Mouse (Mus musculus) intestine, embryonic 14.5 days (tissue): Measurements from ENCODE around the gene Tcf7l2. TPM values are rescaled to one million over a fixed set of nuclear protein-coding genes. Genes with fewer than 3 reads are reported as not detected.

Experiments
- ATAC-seq: fragments of 200-750 bp; cut with Nextera tagmentation; replicated peaks from 2 replicates; pipeline ENCODE4 v1.8.0; 2017; ENCODE audit warnings: low read depth, moderate number of reproducible peaks, moderate TSS enrichment, moderate library complexity; ENCODE audit not compliant: low FRiP score, low TSS enrichment
- DNase-seq: peaks from one replicate; pipeline ENCODE4 v3.0.0-alpha.2; 2018; ENCODE audit warnings: low spot score
- H3K27ac ChIP-seq: fragments of 300-500 bp; sonication (generic); 2 replicates; pipeline ENCODE4 v1.5.1; 2014; ENCODE audit warnings: low read depth, mild to moderate bottlenecking, control low read depth
- H3K27me3 ChIP-seq: fragments of 300-500 bp; sonication (generic); replicated peaks from 2 replicates; pipeline ENCODE4 v1.6.1; 2014; ENCODE audit warnings: low read length, control low read depth; ENCODE audit not compliant: control insufficient read depth, insufficient read depth
- H3K36me3 ChIP-seq: fragments of 300-500 bp; sonication (generic); 2 replicates; pipeline ENCODE4 v1.6.1; 2014; ENCODE audit warnings: low read length, control low read depth; ENCODE audit not compliant: control insufficient read depth, insufficient read depth
- H3K4me1 ChIP-seq: fragments of 300-500 bp; sonication (generic); replicated peaks from 2 replicates; pipeline ENCODE4 v1.6.1; 2014; ENCODE audit warnings: low read length, control low read depth, mixed read lengths; ENCODE audit not compliant: control insufficient read depth, insufficient read depth
- H3K4me2 ChIP-seq: fragments of 300-500 bp; sonication (generic); 2 replicates; pipeline ENCODE4 v1.6.1; 2014; ENCODE audit warnings: low read length
- H3K4me3 ChIP-seq: fragments of 300-500 bp; sonication (generic); 2 replicates; pipeline ENCODE4 v1.5.1; 2014; ENCODE audit warnings: low read depth, low read length, control low read depth, mixed read lengths
- H3K9ac ChIP-seq: fragments of 300-500 bp; sonication (generic); 2 replicates; pipeline ENCODE4 v1.6.1; 2014; ENCODE audit warnings: mild to moderate bottlenecking, low read length
- H3K9me3 ChIP-seq: fragments of 300-500 bp; sonication (generic); 2 replicates; pipeline ENCODE4 v1.6.1; 2016; ENCODE audit warnings: low read length, control low read depth; ENCODE audit not compliant: control insufficient read depth
- WGBS: fragments of 180-500 bp; shearing (Covaris S2); extraction: QIAGEN DNeasy Blood & Tissue Kit; methylation state at CpG from one replicate; pipeline ENCODE4 v1.1.7; 2014; 5-methylcytosine and 5-hydroxymethylcytosine counted together
- polyA plus RNA-seq: library from polyadenylated mRNA; unstranded; fragments of >200 nt; fragmentation: Nextera tagmentation; extraction: Ambion mirVana; gene quantifications from 2 replicates; pipeline ENCODE4 v1.2.1, GENCODE M21; 2014

The Tcf7l2 gene
- polyA plus RNA-seq, 1 experiment from 2014 or later = 97.2 TPM

GRCm38 (mm10) chr19:55736016-55736415 is 5.6 kb upstream of the Tcf7l2 start:
- Histone ChIP-seq H3K4me2 (no peak overlapping the region), H3K36me3 (no peaks in the 10 kb centered on the region), H3K9me3 (no peaks in the 10 kb centered on the region), H3K4me3 (no peak overlapping the region), H3K27ac (no peak overlapping the region), H3K4me1 (peaks cover 8% of the 10 kb centered on the region), H3K27me3 (no peaks in the 10 kb centered on the region), H3K9ac (no peak overlapping the region)
- no peak for ATAC-seq
- 64% methylated on average over 6 of the region's 6 CpGs for WGBS
- DNase-seq = no peak

GRCm38 (mm10) chr19:55739713-55740112 is 1.9 kb upstream of the Tcf7l2 start:
- Histone ChIP-seq H3K9me3 (no peaks in the 10 kb centered on the region), H3K4me1 (peaks cover 6% of the 10 kb centered on the region), H3K27me3 (no peaks in the 10 kb centered on the region), H3K4me2 (no peak overlapping the region), H3K27ac (no peak overlapping the region), H3K9ac (no peak overlapping the region), H3K36me3 (no peaks in the 10 kb centered on the region), H3K4me3 (no peak overlapping the region)
- no peak for ATAC-seq
- 45% methylated on average over 4 of the region's 4 CpGs for WGBS
- no peak for DNase-seq

- WGBS = 11% methylated on average over 10 of the region's 10 CpGs
- no peak for DNase-seq
- no peak; the same call in 1 of the 2 replicates for ATAC-seq
Observed at GRCm38 (mm10) chr19:55740753-55741438, 724 bp upstream of the Tcf7l2 start.

GRCm38 (mm10) chr19:55742386-55743000 is 873 bp downstream of the Tcf7l2 start:
- under 1% methylated on average over 57 of the region's 70 CpGs for WGBS
- Histone ChIP-seq H3K4me3 (peak overlapping the region; percentile 91), H3K27ac (peak overlapping the region; percentile 99), H3K4me2 (peak overlapping the region; percentile 94), H3K9ac (peak overlapping the region; percentile 98), H3K27me3 (no peaks in the 10 kb centered on the region), H3K9me3 (no peaks in the 10 kb centered on the region), H3K36me3 (peaks cover 7% of the 10 kb centered on the region; the same call in 1 of the 2 replicates), H3K4me1 (peaks cover 31% of the 10 kb centered on the region)
- DNase-seq = peak; percentile 87
- no peak for ATAC-seq

More at GRCm38 (mm10) chr19:55740753-55741438, 724 bp upstream of the Tcf7l2 start:
- Histone ChIP-seq H3K36me3 (no peaks in the 10 kb centered on the region), H3K9me3 (no peaks in the 10 kb centered on the region), H3K4me2 (peak overlapping the region; percentile 94), H3K4me3 (peak overlapping the region; percentile 91), H3K4me1 (peaks cover 15% of the 10 kb centered on the region), H3K27ac (peak overlapping the region; percentile 99), H3K9ac (peak overlapping the region; percentile 98), H3K27me3 (no peaks in the 10 kb centered on the region)

- no peaks in the 10 kb centered on the region for H3K9me3 ChIP-seq
- peak overlapping the region; percentile 99 for H3K27ac ChIP-seq
- H3K4me3 ChIP-seq = peak overlapping the region; percentile 91
- H3K27me3 ChIP-seq = no peaks in the 10 kb centered on the region
- ATAC-seq (peak; percentile 18), DNase-seq (no peak)
- WGBS = under 1% methylated on average over 33 of the region's 38 CpGs
- H3K9ac ChIP-seq = peak overlapping the region; percentile 98
- peak overlapping the region; percentile 94 for H3K4me2 ChIP-seq
- peaks cover 37% of the 10 kb centered on the region for H3K4me1 ChIP-seq
- H3K36me3 ChIP-seq = peaks cover 7% of the 10 kb centered on the region; the same call in 1 of the 2 replicates
Observed at GRCm38 (mm10) chr19:55743001-55743556, 1.5 kb downstream of the Tcf7l2 start.

GRCm38 (mm10) chr19:55743557-55744441 is 2.2 kb downstream of the Tcf7l2 start:
- ATAC-seq = peak; percentile 56
- DNase-seq = peak; percentile 88
- under 1% methylated on average over 45 of the region's 47 CpGs for WGBS

GRCm38 (mm10) chr19:55744576-55745191 is 3.1 kb downstream of the Tcf7l2 start:
- 4% methylated on average over 21 of the region's 21 CpGs for WGBS
- H3K9ac ChIP-seq = peak overlapping the region; percentile 98
- peak overlapping the region; percentile 91 for H3K4me3 ChIP-seq
- H3K9me3 ChIP-seq = no peaks in the 10 kb centered on the region
- H3K27ac ChIP-seq = peak overlapping the region; percentile 99
- peaks cover 7% of the 10 kb centered on the region; the same call in 1 of the 2 replicates for H3K36me3 ChIP-seq
- H3K4me2 ChIP-seq = peak overlapping the region; percentile 94
- peaks cover 51% of the 10 kb centered on the region for H3K4me1 ChIP-seq
- no peaks in the 10 kb centered on the region for H3K27me3 ChIP-seq
- ATAC-seq (no peak), DNase-seq (no peak)

More at GRCm38 (mm10) chr19:55743557-55744441, 2.2 kb downstream of the Tcf7l2 start:
- Histone ChIP-seq H3K4me3 (peak overlapping the region; percentile 91), H3K4me2 (peak overlapping the region; percentile 94), H3K27me3 (no peaks in the 10 kb centered on the region), H3K27ac (peak overlapping the region; percentile 99), H3K4me1 (peaks cover 44% of the 10 kb centered on the region), H3K9me3 (no peaks in the 10 kb centered on the region), H3K36me3 (peaks cover 7% of the 10 kb centered on the region; the same call in 1 of the 2 replicates), H3K9ac (peak overlapping the region; percentile 98)

GRCm38 (mm10) chr19:55745192-55745578 is 3.6 kb downstream of the Tcf7l2 start:
- Histone ChIP-seq H3K4me2 (peak overlapping the region; percentile 94), H3K27me3 (no peaks in the 10 kb centered on the region), H3K9me3 (no peaks in the 10 kb centered on the region), H3K9ac (peak overlapping the region; percentile 98), H3K4me1 (peaks cover 56% of the 10 kb centered on the region), H3K27ac (no peak overlapping the region), H3K4me3 (peak overlapping the region; percentile 91), H3K36me3 (peaks cover 7% of the 10 kb centered on the region; the same call in 1 of the 2 replicates)
- peak; percentile 63 for DNase-seq
- no peak for ATAC-seq
- WGBS = 29% methylated on average over 9 of the region's 9 CpGs
